In the genomic region with DNA sequence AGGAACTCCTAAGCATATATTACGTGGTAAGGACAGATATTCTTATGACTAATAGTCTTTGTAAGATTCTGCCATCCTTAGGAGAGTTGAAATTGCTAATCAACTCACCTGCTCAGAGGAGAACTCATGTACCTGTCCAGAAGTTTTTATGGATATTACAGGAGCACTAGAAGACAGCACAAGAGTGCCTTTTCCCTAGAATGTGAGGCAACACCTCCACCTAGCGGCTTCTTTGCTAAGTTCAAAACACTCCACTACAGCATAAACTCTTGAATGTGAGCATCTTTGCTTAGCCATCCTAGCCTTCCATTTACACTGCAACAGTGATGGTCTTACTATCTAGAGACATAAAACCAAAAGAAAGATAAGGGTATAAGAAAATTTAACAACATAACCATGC, we compare ENCODE assay signal across 9 mouse cellular contexts.
DNase-seq lines count a peak whose midpoint lies in the region; ATAC-seq lines count a peak whose summit lies in the region.
"Had no signal": no experiment of that assay in that cellular context is flagged by ENCODE, and none has a peak within 500 bp of the region (broad histone marks: within the 10 kb centered on the region; RNA-seq: fewer than 3 reads in every experiment).

No protein-coding gene starts in this region.

- peak; percentile 3 to 22 for DNase-seq in heart, postnatal 14 days
- no peak for DNase-seq in heart, embryonic 10.5 days (ENCODE audit: low spot score)
- peak; percentile 25 for DNase-seq in MN1 (ENCODE audit: low spot score)
- peak; percentile 81 for DNase-seq in embryo, embryonic 10 days (ENCODE audit: low spot score)
- DNase-seq in layer of hippocampus, postnatal 25 days (ENCODE audit: extremely low spot score in 1 of 2, low spot score in 1 of 2), result peak; percentile 42 to 81
- no peak for DNase-seq in spleen, postnatal 36 days (ENCODE audit: low spot score in 2 of 2)

- H3K9ac ChIP-seq in hindbrain, embryonic 12.5 days, result no peak overlapping the region
- no peak overlapping the region for H3K9ac ChIP-seq in midbrain, embryonic 15.5 days
- H3K9ac ChIP-seq: lung, embryonic 15.5 days had no signal

- WGBS in heart, embryonic 10.5 days, result 47% methylated on average over 2 of the region's 2 CpGs
- WGBS in hindbrain, embryonic 12.5 days, result 46% methylated on average over 2 of the region's 2 CpGs
- WGBS in midbrain, embryonic 15.5 days, result 38% methylated on average over 2 of the region's 2 CpGs

- H3K27me3 ChIP-seq in heart, embryonic 10.5 days (ENCODE audit: insufficient read depth, poor library complexity, severe bottlenecking), result no peaks in the 10 kb centered on the region
- H3K27me3 ChIP-seq in hindbrain, embryonic 12.5 days, result no peaks in the 10 kb centered on the region
- no peaks in the 10 kb centered on the region; the same call in 1 of the 2 replicates for H3K27me3 ChIP-seq in midbrain, embryonic 15.5 days (replicated peaks)
- H3K27me3 ChIP-seq: lung, embryonic 15.5 days had no signal

- no peak overlapping the region for H3K27ac ChIP-seq in heart, embryonic 10.5 days
- H3K27ac ChIP-seq in hindbrain, embryonic 12.5 days, result no peak overlapping the region
- H3K27ac ChIP-seq in midbrain, embryonic 15.5 days, result no peak overlapping the region
- H3K27ac ChIP-seq: lung, embryonic 15.5 days had no signal

- no peaks in the 10 kb centered on the region for H3K36me3 ChIP-seq in heart, embryonic 10.5 days
- no peaks in the 10 kb centered on the region for H3K36me3 ChIP-seq in hindbrain, embryonic 12.5 days
- H3K36me3 ChIP-seq in midbrain, embryonic 15.5 days (replicated peaks), result no peaks in the 10 kb centered on the region
- H3K36me3 ChIP-seq: lung, embryonic 15.5 days had no signal

- H3K4me2 ChIP-seq in hindbrain, embryonic 12.5 days (replicated peaks), result no peak overlapping the region
- H3K4me2 ChIP-seq in midbrain, embryonic 15.5 days, result no peak overlapping the region
- H3K4me2 ChIP-seq: lung, embryonic 15.5 days had no signal

- intact Hi-C loops in heart, postnatal 14 days (cut with DNase I), result loop anchor here (5.0 kb wide), 1 partner anchor 1999 kb away; no protein-coding TSS in a partner anchor

- H3K4me1 ChIP-seq in heart, embryonic 10.5 days, result no peaks in the 10 kb centered on the region
- H3K4me1 ChIP-seq in hindbrain, embryonic 12.5 days, result no peaks in the 10 kb centered on the region
- H3K4me1 ChIP-seq in midbrain, embryonic 15.5 days, result no peaks in the 10 kb centered on the region
- H3K4me1 ChIP-seq: lung, embryonic 15.5 days had no signal

- no peaks in the 10 kb centered on the region for H3K9me3 ChIP-seq in heart, embryonic 10.5 days
- H3K9me3 ChIP-seq in hindbrain, embryonic 12.5 days (replicated peaks), result no peaks in the 10 kb centered on the region
- H3K9me3 ChIP-seq in midbrain, embryonic 15.5 days, result no peaks in the 10 kb centered on the region
- H3K9me3 ChIP-seq: lung, embryonic 15.5 days had no signal

- ATAC-seq in hindbrain, embryonic 12.5 days (ENCODE audit: low FRiP score), result peak; percentile 67
- ATAC-seq in midbrain, embryonic 15.5 days (replicated peaks), result peak; percentile 89

- H3K4me3 ChIP-seq in heart, embryonic 10.5 days, result no peak overlapping the region
- H3K4me3 ChIP-seq in hindbrain, embryonic 12.5 days, result no peak overlapping the region
- H3K4me3 ChIP-seq in midbrain, embryonic 15.5 days, result no peak overlapping the region
- H3K4me3 ChIP-seq: lung, embryonic 15.5 days had no signal

Comparison
In these comparisons a context has a peak if more than half of its experiments do, and no peak if none do; other contexts are left out.
1. DNase-seq: peak in heart, postnatal 14 days (2 of 2), MN1 (single experiment), embryo, embryonic 10 days (single experiment) and layer of hippocampus, postnatal 25 days (2 of 2); none in heart, embryonic 10.5 days (single experiment) and spleen, postnatal 36 days (0 of 2).